Comparison of ENCODE assay signal across 8 mouse cellular contexts in the genomic region with DNA sequence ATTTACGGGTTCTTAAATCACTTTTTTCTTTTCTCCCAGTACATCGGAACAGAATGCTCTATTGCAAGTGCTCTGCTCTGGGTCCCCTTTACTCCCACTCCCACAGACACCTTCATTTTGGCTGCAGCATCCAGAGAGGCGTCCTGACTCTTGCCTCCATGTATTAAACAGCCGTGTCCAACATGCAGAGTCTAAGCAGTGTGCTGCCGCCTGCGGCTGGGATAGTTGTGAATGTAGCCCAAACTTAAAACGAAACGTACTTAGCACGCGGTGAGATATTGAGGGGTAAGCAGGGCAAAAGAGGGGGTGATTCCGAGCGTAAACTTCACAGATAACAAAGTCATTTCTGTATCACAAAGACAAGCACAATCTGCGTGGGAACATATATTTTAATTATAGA. TPM values are rescaled to one million over a fixed set of nuclear protein-coding genes. Genes with fewer than 3 reads are reported as not detected.
DNase-seq lines count a peak whose midpoint lies in the region; ATAC-seq and TF ChIP-seq lines count a peak whose summit lies in the region.

No protein-coding gene starts in this region.

- peak overlapping the region; percentile 97 for H3K27ac ChIP-seq in gastrocnemius, adult 2 months
- no peak overlapping the region for H3K27ac ChIP-seq in embryonic facial prominence, embryonic 13.5 days
- H3K27ac ChIP-seq in liver, embryonic 11.5 days (ENCODE audit: low read depth, low read length): no peak overlapping the region
- no peak overlapping the region; the same call in 1 of the 2 replicates for H3K27ac ChIP-seq in neural tube, embryonic 15.5 days (replicated peaks)

- H3K4me1 ChIP-seq in embryonic facial prominence, embryonic 13.5 days: peaks cover 14% of the 10 kb centered on the region
- H3K4me1 ChIP-seq in liver, embryonic 11.5 days (replicated peaks; ENCODE audit: control insufficient read depth, insufficient read depth, low read length): no peaks in the 10 kb centered on the region
- peaks cover 18% of the 10 kb centered on the region for H3K4me1 ChIP-seq in neural tube, embryonic 15.5 days

- intact Hi-C loops in gastrocnemius, adult 2 months (cut with DNase I): loop anchor here (2.0 kb wide), 1 partner anchor 54 kb away; no protein-coding TSS in a partner anchor

- ATAC-seq in embryonic facial prominence, embryonic 13.5 days (ENCODE audit: insufficient number of reproducible peaks, insufficient read depth, low FRiP score, low TSS enrichment, low read depth): no peak
- peak; percentile 39 to 56; a peak in 1 of 4 replicates for ATAC-seq in hematopoietic stem cell, adult 5-6 weeks (replicated peaks in 1 of 2; ENCODE audit: insufficient read depth in 1 of 2, low FRiP score in 2 of 2, low TSS enrichment in 1 of 2, low read depth in 1 of 2, poor library complexity in 2 of 2, severe bottlenecking in 2 of 2)
- no peak for ATAC-seq in liver, embryonic 11.5 days (replicated peaks; ENCODE audit: low FRiP score)
- peak; percentile 36; the same call in 1 of the 2 replicates for ATAC-seq in neural tube, embryonic 15.5 days (ENCODE audit: low FRiP score)

- no peaks in the 10 kb centered on the region for H3K9me3 ChIP-seq in embryonic facial prominence, embryonic 13.5 days
- H3K9me3 ChIP-seq in liver, embryonic 11.5 days (ENCODE audit: control insufficient read depth, low read length): no peaks in the 10 kb centered on the region
- 0 out of 2 replicates have a peak, but pooled peaks cover 5% of the 10 kb centered on the region for H3K9me3 ChIP-seq in neural tube, embryonic 15.5 days (replicated peaks)

- H3K27me3 ChIP-seq in embryonic facial prominence, embryonic 13.5 days: peaks cover 28% of the 10 kb centered on the region
- peaks cover 9% of the 10 kb centered on the region for H3K27me3 ChIP-seq in liver, embryonic 11.5 days (replicated peaks; ENCODE audit: control insufficient read depth, insufficient read depth, low read length)
- no peaks in the 10 kb centered on the region for H3K27me3 ChIP-seq in neural tube, embryonic 15.5 days (replicated peaks)

- H3K4me3 ChIP-seq in gastrocnemius, adult 2 months: peak overlapping the region; percentile 86
- peak overlapping the region; percentile 42 for H3K4me3 ChIP-seq in embryonic facial prominence, embryonic 13.5 days
- peak overlapping the region; percentile 36 for H3K4me3 ChIP-seq in liver, embryonic 11.5 days (ENCODE audit: low read depth, low read length)
- H3K4me3 ChIP-seq in neural tube, embryonic 15.5 days (replicated peaks): peak overlapping the region; percentile 41

- no peaks in the 10 kb centered on the region for H3K36me3 ChIP-seq in embryonic facial prominence, embryonic 13.5 days
- no peaks in the 10 kb centered on the region for H3K36me3 ChIP-seq in liver, embryonic 11.5 days (ENCODE audit: control insufficient read depth, insufficient read depth, low read length)
- no peaks in the 10 kb centered on the region for H3K36me3 ChIP-seq in neural tube, embryonic 15.5 days

- 12% methylated on average over 13 of the region's 13 CpGs for WGBS in embryonic facial prominence, embryonic 13.5 days
- WGBS in liver, embryonic 11.5 days: 15% methylated on average over 13 of the region's 13 CpGs
- 11% methylated on average over 13 of the region's 13 CpGs for WGBS in neural tube, embryonic 15.5 days

- DNase-seq in gastrocnemius, adult 2 months: no peak
- DNase-seq in gastrocnemius, adult 8-10 months (ENCODE audit: low spot score in 2 of 2): no peak
- DNase-seq in liver, embryonic 11.5 days (ENCODE audit: low spot score): no peak
- no peak for DNase-seq in thymus, postnatal 36 days
- no peak for DNase-seq in cerebellum, adult 8-10 months

- peak overlapping the region; percentile 81 for H3K4me2 ChIP-seq in embryonic facial prominence, embryonic 13.5 days
- H3K4me2 ChIP-seq in liver, embryonic 11.5 days: peak overlapping the region; percentile 66
- peak overlapping the region; percentile 89 for H3K4me2 ChIP-seq in neural tube, embryonic 15.5 days

- peak overlapping the region; percentile 58 for H3K9ac ChIP-seq in embryonic facial prominence, embryonic 13.5 days
- no peak overlapping the region for H3K9ac ChIP-seq in liver, embryonic 11.5 days (ENCODE audit: low read depth, low read length)
- 0 out of 2 replicates have a peak overlapping the region, but pooled peaks have one; percentile 37 for H3K9ac ChIP-seq in neural tube, embryonic 15.5 days (replicated peaks)

- peak; percentile 28; the same call in 1 of the 2 replicates for TF ChIP-seq CTCF in gastrocnemius, adult 2 months (IDR thresholded peaks at IDR 0.05)

RNA-seq across cellular contexts. Expression of a gene that starts 0.7 kb away (rescaled TPM):
- 100 to 1,000 TPM; 516 to 675 TPM for total RNA-seq in gastrocnemius, adult 2 months (2021)
- total RNA-seq in gastrocnemius, adult 8-10 months (2022): 100 to 1,000 TPM; 733 to 955 (median 812) TPM
- polyA plus RNA-seq in embryonic facial prominence, embryonic 13.5 days (2015; fragmentation: Nextera tagmentation; extraction: Ambion mirVana): 15.9 and 18.2 TPM in 2 replicates
- not detected in 2 replicates for total RNA-seq in hematopoietic stem cell, adult 5-6 weeks (2017)
- polyA plus RNA-seq in liver, embryonic 11.5 days (2014; fragmentation: Nextera tagmentation; extraction: Ambion mirVana): 7.7 and 8.3 TPM in 2 replicates
- 14.8 and 19.8 TPM in 2 replicates for polyA plus RNA-seq in neural tube, embryonic 15.5 days (2015; fragmentation: Nextera tagmentation; extraction: Ambion mirVana)

RNA-seq across cellular contexts. Expression of a gene that starts 49.9 kb away (rescaled TPM):
- not detected for total RNA-seq in gastrocnemius, adult 2 months (2021)
- total RNA-seq in gastrocnemius, adult 8-10 months (2022): not detected
- polyA plus RNA-seq in embryonic facial prominence, embryonic 13.5 days (2015; fragmentation: Nextera tagmentation; extraction: Ambion mirVana): not detected in 2 replicates
- total RNA-seq in hematopoietic stem cell, adult 5-6 weeks (2017): not detected in 2 replicates
- not detected in 2 replicates for polyA plus RNA-seq in liver, embryonic 11.5 days (2014; fragmentation: Nextera tagmentation; extraction: Ambion mirVana)
- 0.05 and 0.20 TPM in 2 replicates for polyA plus RNA-seq in neural tube, embryonic 15.5 days (2015; fragmentation: Nextera tagmentation; extraction: Ambion mirVana)

Comparison
In these comparisons a context has a peak if more than half of its experiments do, and no peak if none do; other contexts are left out.
1. H3K4me3 ChIP-seq: peak in every context shown above with its lines; median percentile 86 in gastrocnemius, adult 2 months; 42 in embryonic facial prominence, embryonic 13.5 days; 41 in neural tube, embryonic 15.5 days; 36 in liver, embryonic 11.5 days.
2. ATAC-seq: peak in hematopoietic stem cell, adult 5-6 weeks (2 of 2) and neural tube, embryonic 15.5 days (single experiment); none in embryonic facial prominence, embryonic 13.5 days (single experiment) and liver, embryonic 11.5 days (single experiment).
3. RNA of a gene that starts 0.7 kb away (total RNA-seq): 733 to 955 TPM in gastrocnemius, adult 8-10 months and 516 to 675 TPM in gastrocnemius, adult 2 months; not detected in hematopoietic stem cell, adult 5-6 weeks; every median in the first group is over 100 times any median in the second.
4. Peak in every context shown above with its lines, with median percentiles within 50 percentile points of each other: H3K4me2 ChIP-seq.